Mouse (Mus musculus): ENCODE measurements around the gene Dydc2.

Gene Dydc2

GRCm38 (mm10) chr14:41000801-41001200, 68.2 kb downstream of the Dydc2 start:
- no peak for DNase-seq (ENCODE audit: low spot score in 2 of 2)

- no peak for DNase-seq (ENCODE audit: low spot score in 2 of 2)
Observed at GRCm38 (mm10) chr14:40999904-41000645, 68.9 kb downstream of the Dydc2 start.

Data from right cerebral cortex, adult 2 months (tissue).